Mouse (Mus musculus) cerebellum, adult 9-11 months (tissue): Measurements from ENCODE around the gene Fam83e.
A peak's percentile ranks its signal among the peaks of the same experiment; 100 is the strongest.

ENCODE experiments used
- DNase-seq: peaks from one replicate; pipeline ENCODE4 v3.0.0; 2022

Fam83e gene

GRCm38 (mm10) chr7:45742338-45742737 lies 21.3 kb downstream of the Fam83e start:
- DNase-seq, result peak; percentile 40

GRCm38 (mm10) chr7:45744387-45744786 lies 23.4 kb downstream of the Fam83e start:
- DNase-seq, result peak; percentile 82

GRCm38 (mm10) chr7:45746518-45746917 lies 25.5 kb downstream of the Fam83e start:
- no peak for DNase-seq

GRCm38 (mm10) chr7:45747450-45747849 lies 26.4 kb downstream of the Fam83e start:
- DNase-seq, result no peak

GRCm38 (mm10) chr7:45748110-45748509 lies 27.1 kb downstream of the Fam83e start:
- no peak for DNase-seq

GRCm38 (mm10) chr7:45749401-45749800 lies 28.4 kb downstream of the Fam83e start:
- DNase-seq, result no peak

- no peak for DNase-seq
Observed at GRCm38 (mm10) chr7:45750162-45750561, 29.1 kb downstream of the Fam83e start.

- no peak for DNase-seq
Observed at GRCm38 (mm10) chr7:45755703-45756102, 34.7 kb downstream of the Fam83e start.

- DNase-seq, result no peak
Observed at GRCm38 (mm10) chr7:45759400-45759799, 38.4 kb downstream of the Fam83e start.

GRCm38 (mm10) chr7:45760151-45760550 lies 39.1 kb downstream of the Fam83e start:
- DNase-seq, result no peak

- no peak for DNase-seq
Observed at GRCm38 (mm10) chr7:45765995-45766394, 45.0 kb downstream of the Fam83e start.

- DNase-seq, result no peak
Observed at GRCm38 (mm10) chr7:45766764-45767163, 45.8 kb downstream of the Fam83e start.

- no peak for DNase-seq
Observed at GRCm38 (mm10) chr7:45767500-45767899, 46.5 kb downstream of the Fam83e start.

- DNase-seq, result no peak
Observed at GRCm38 (mm10) chr7:45770427-45771082, 49.5 kb downstream of the Fam83e start.

- no peak for DNase-seq
Observed at GRCm38 (mm10) chr7:45771101-45771500, 50.1 kb downstream of the Fam83e start.

GRCm38 (mm10) chr7:45775237-45775636 lies 54.2 kb downstream of the Fam83e start:
- no peak for DNase-seq
